Mouse (Mus musculus) lung, adult 2 months (tissue): ENCODE results near the gene Hmces. TPM values are rescaled to one million over a fixed set of nuclear protein-coding genes. Genes with fewer than 3 reads are reported as not detected.

Experiments
- DNase-seq: peaks from one replicate; pipeline ENCODE4 v3.0.0; 2022
- H3K4me1 ChIP-seq: fragments of 200-500 bp; 2 replicates; pipeline ENCODE4 v1.6.1; 2011; ENCODE audit warnings: low read length; ENCODE audit not compliant: control insufficient read depth, insufficient read depth
- H3K4me3 ChIP-seq: fragments of 200-500 bp; replicated peaks from 2 replicates; pipeline ENCODE3; 2011; ENCODE audit warnings: low read depth, mild to moderate bottlenecking, control low read depth, low read length; ENCODE audit errors: extremely low read depth
- CTCF ChIP-seq: fragments of 200-500 bp; IDR thresholded peaks from 2 replicates; pipeline ENCODE4 v1.5.1; 2011; ENCODE audit warnings: mild to moderate bottlenecking, low read length, control low read depth; ENCODE audit not compliant: insufficient read depth
- POLR2A ChIP-seq: fragments of 200-500 bp; IDR thresholded peaks from 2 replicates; pipeline ENCODE4 v1.6.1; 2011; ENCODE audit warnings: low read depth, mild to moderate bottlenecking, control low read depth, low read length, borderline replicate concordance; ENCODE audit errors: extremely low read depth
- WGBS: fragments of 180-500 bp; shearing (Covaris S2); methylation state at CpG from one replicate; pipeline ENCODE4 v1.1.7; 2018; 5-methylcytosine and 5-hydroxymethylcytosine counted together
- polyA plus RNA-seq: library from polyadenylated mRNA; depleted of rRNA; stranded (reverse); fragments of >200 nt; gene quantifications from 2 replicates; pipeline ENCODE4 v1.2.3, GENCODE M21; 2012

Hmces gene
- polyA plus RNA-seq, 1 experiment: 15.2 TPM

- H3K4me3 ChIP-seq: no peak overlapping the region
- WGBS: 93% methylated on average over 10 of the region's 10 CpGs
- no peak for DNase-seq
- no peak for TF ChIP-seq POLR2A
- no peak for TF ChIP-seq CTCF
- no peaks in the 10 kb centered on the region for H3K4me1 ChIP-seq
These were observed 15.7 kb upstream of the Hmces start for GRCm38 (mm10) chr6:87898028-87898427.

DNA sequence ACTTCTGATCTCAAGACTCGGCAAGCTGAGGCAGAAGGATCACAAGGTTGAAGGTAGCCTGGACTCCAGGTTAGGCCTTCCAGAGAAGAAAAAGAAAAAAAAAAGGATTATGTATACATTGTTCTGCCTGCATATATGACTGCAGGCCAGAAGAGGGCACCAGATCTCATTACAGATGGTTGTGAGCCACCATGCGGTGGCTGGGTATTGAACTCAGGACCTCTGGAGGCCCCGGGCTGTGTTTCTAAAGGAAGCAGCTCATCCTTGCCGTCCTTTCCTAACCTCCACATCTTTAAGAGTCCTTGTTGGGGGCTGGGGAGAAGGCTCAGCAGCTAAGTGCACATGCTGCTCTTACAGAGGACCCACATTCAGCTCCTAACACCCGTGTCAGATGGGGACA is 7.1 kb upstream of the Hmces start:
- DNase-seq: no peak
- WGBS: 70% methylated on average over 5 of the region's 5 CpGs
- Histone ChIP-seq H3K4me1 (no peaks in the 10 kb centered on the region), H3K4me3 (no peak overlapping the region)
- no peak for TF ChIP-seq POLR2A
- 0 out of 2 replicates have a peak, but pooled peaks have one; percentile 22 for TF ChIP-seq CTCF

GRCm38 (mm10) chr6:87909181-87909580 is 4.6 kb upstream of the Hmces start:
- H3K4me1 ChIP-seq: no peaks in the 10 kb centered on the region
- H3K4me3 ChIP-seq: no peak overlapping the region
- DNase-seq: no peak
- TF ChIP-seq POLR2A (no peak), CTCF (no peak)
- 81% methylated on average over 6 of the region's 6 CpGs for WGBS

- 80% methylated on average over 6 of the region's 6 CpGs for WGBS
These were observed 2.2 kb upstream of the Hmces start for GRCm38 (mm10) chr6:87911559-87911958.

GRCm38 (mm10) chr6:87914326-87915102 is 779 bp downstream of the Hmces start:
- 5% methylated on average over 35 of the region's 35 CpGs for WGBS
- Histone ChIP-seq H3K4me3 (peak overlapping the region; percentile 80), H3K4me1 (no peaks in the 10 kb centered on the region)
- DNase-seq: peak; percentile 57
- TF ChIP-seq POLR2A (no peak), CTCF (no peak)

More at GRCm38 (mm10) chr6:87911559-87911958, 2.2 kb upstream of the Hmces start:
- no peak for TF ChIP-seq POLR2A
- no peak for TF ChIP-seq CTCF
- DNase-seq: no peak
- H3K4me1 ChIP-seq: no peaks in the 10 kb centered on the region
- no peak overlapping the region for H3K4me3 ChIP-seq

GRCm38 (mm10) chr6:87915939-87916338 is 2.2 kb downstream of the Hmces start:
- 53% methylated on average over 5 of the region's 5 CpGs for WGBS
- DNase-seq: no peak
- TF ChIP-seq POLR2A: no peak
- TF ChIP-seq CTCF: no peak

GRCm38 (mm10) chr6:87921201-87921600 is 7.5 kb downstream of the Hmces start:
- 89% methylated on average over 4 of the region's 4 CpGs for WGBS

More at GRCm38 (mm10) chr6:87915939-87916338, 2.2 kb downstream of the Hmces start:
- Histone ChIP-seq H3K4me3 (no peak overlapping the region), H3K4me1 (no peaks in the 10 kb centered on the region)

DNA sequence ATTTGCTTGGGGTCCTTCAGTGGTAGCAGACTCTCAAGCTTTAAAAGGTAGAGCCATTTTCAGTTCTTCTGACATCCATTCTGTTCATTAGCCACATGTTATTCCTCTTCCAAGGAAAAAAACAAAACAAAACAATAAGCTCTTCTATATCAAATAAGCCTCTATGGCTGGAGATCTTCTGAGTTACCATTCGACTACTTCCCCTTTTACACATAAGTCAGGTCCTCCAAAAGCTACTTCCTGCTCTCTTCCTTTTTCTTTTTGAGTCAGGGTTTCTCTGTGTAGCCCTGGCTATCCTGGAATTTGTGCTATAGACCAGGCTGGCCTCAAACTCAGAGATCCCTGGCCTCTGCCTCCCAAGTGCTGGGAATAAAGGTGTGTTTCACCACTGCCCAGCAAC is 9.9 kb downstream of the Hmces start:
- WGBS: 69% methylated on average over 1 of the region's 1 CpGs
- no peak overlapping the region for H3K4me3 ChIP-seq
- DNase-seq: no peak
- TF ChIP-seq POLR2A: no peak
- no peak for TF ChIP-seq CTCF
- H3K4me1 ChIP-seq: no peaks in the 10 kb centered on the region

More at GRCm38 (mm10) chr6:87921201-87921600, 7.5 kb downstream of the Hmces start:
- TF ChIP-seq POLR2A: no peak
- TF ChIP-seq CTCF: no peak
- H3K4me3 ChIP-seq: no peak overlapping the region
- DNase-seq: no peak
- no peaks in the 10 kb centered on the region for H3K4me1 ChIP-seq

- TF ChIP-seq CTCF (no peak), POLR2A (no peak)
- DNase-seq: no peak
- H3K4me1 ChIP-seq: no peaks in the 10 kb centered on the region
- no peak overlapping the region for H3K4me3 ChIP-seq
- WGBS: 57% methylated on average over 5 of the region's 5 CpGs
These were observed 21.3 kb downstream of the Hmces start for GRCm38 (mm10) chr6:87935037-87935436.

DNA sequence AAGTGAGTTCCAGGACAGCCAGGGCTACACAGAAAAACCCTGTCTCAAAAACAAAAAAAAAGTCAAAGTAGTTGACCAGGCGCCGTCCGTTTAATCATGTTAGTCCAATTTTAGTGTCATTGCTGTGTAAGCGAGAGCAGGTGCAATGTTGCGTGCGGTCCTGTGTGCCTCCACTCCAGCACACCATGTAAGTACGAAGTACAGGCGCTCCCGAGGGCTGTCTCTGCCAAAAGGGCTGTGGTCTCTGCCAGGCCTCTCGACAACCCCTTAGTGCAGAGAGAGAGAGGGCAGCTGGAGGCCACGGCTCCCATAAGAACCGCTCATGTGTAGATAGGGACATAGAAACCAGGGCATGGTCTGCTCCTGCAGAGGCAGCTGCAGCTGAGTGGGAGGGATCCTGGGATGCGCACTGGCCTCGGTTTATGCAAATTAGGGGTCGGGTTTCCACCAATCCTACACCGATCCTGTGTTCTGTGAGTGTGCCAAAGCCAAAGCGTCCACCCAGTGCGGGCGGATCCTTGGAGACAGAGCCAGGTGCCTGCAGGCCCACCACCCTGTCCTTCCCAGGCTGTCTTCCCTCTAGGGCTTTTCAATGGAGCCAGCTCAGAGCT is 23.5 kb downstream of the Hmces start:
- no peaks in the 10 kb centered on the region for H3K4me1 ChIP-seq
- no peak for DNase-seq
- no peak for TF ChIP-seq CTCF
- TF ChIP-seq POLR2A: no peak
- H3K4me3 ChIP-seq: no peak overlapping the region
- 57% methylated on average over 19 of the region's 19 CpGs for WGBS
